Mouse (Mus musculus): ENCODE results near the gene Ank3. TPM values are rescaled to one million over a fixed set of nuclear protein-coding genes. Genes with fewer than 3 reads are reported as not detected.

The Ank3 gene
- polyA plus RNA-seq, 1 experiment from 2014 or later = not detected

- H3K27ac ChIP-seq = no peak overlapping the region
- H3K36me3 ChIP-seq (ENCODE audit: inconsistent target) = no peaks in the 10 kb centered on the region
- WGBS (ENCODE audit: missing documents) = 42% methylated on average over 4 of the region's 4 CpGs
- H3K79me2 ChIP-seq (ENCODE audit: inconsistent target) = no peaks in the 10 kb centered on the region
- H3K4me3 ChIP-seq (ENCODE audit: inconsistent target) = no peak overlapping the region
These were observed 268.9 kb downstream of the Ank3 start for GRCm38 (mm10) chr10:69667482-69667881.

DNA sequence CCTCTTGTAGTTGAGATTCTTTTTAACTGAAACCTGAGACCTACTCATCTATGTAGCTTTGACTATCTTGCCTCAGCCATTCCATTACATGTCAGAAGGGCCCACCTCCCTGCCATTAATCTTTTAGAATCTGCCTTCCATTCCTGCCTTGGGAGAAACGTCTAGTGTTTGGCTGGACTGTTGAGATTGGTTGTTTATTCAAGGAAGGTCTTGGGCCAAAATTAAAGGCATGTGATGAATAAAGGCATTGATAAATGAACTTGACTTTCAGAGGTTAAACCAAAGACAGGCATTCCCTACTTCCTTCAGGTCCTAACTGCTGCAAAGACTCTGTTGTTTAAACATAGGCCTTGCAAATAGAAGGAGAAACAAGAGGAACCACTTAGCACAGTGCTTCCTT lies 271.9 kb downstream of the Ank3 start:
- H3K36me3 ChIP-seq (ENCODE audit: inconsistent target) = no peaks in the 10 kb centered on the region
- H3K79me2 ChIP-seq (ENCODE audit: inconsistent target) = no peaks in the 10 kb centered on the region
- no peak overlapping the region for H3K27ac ChIP-seq
- no peak overlapping the region for H3K4me3 ChIP-seq (ENCODE audit: inconsistent target)
- WGBS (ENCODE audit: missing documents) = 35% methylated on average over 1 of the region's 1 CpGs

- Histone ChIP-seq H3K79me2 (ENCODE audit: inconsistent target) (no peaks in the 10 kb centered on the region), H3K4me3 (ENCODE audit: inconsistent target) (no peak overlapping the region), H3K27ac (no peak overlapping the region), H3K36me3 (ENCODE audit: inconsistent target) (no peaks in the 10 kb centered on the region)
- 69% methylated on average over 2 of the region's 2 CpGs for WGBS (ENCODE audit: missing documents)
These were observed 272.4 kb downstream of the Ank3 start for GRCm38 (mm10) chr10:69670959-69671358.

DNA sequence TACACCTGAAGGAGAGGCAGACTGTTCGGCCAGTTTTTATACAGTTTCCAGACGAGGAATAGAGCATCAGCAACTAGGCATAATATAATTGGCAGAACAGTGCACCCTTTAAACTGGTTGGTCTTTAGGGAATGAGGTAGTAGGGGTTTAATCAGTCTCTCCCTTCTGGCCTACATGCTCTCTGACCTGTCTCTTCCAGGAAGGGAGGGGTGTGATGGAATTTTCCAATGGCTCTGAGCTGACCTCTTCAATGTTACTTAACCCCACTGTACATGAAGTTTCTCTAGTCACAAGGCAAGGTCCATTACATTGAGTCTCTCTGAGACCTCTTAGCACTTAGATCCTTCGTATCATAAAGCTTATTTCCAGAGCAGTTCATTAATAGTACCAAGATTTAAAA lies 272.9 kb downstream of the Ank3 start:
- WGBS (ENCODE audit: missing documents) = 83% methylated on average over 3 of the region's 3 CpGs
- Histone ChIP-seq H3K27ac (no peak overlapping the region), H3K4me3 (ENCODE audit: inconsistent target) (no peak overlapping the region), H3K36me3 (ENCODE audit: inconsistent target) (no peaks in the 10 kb centered on the region), H3K79me2 (ENCODE audit: inconsistent target) (no peaks in the 10 kb centered on the region)

DNA sequence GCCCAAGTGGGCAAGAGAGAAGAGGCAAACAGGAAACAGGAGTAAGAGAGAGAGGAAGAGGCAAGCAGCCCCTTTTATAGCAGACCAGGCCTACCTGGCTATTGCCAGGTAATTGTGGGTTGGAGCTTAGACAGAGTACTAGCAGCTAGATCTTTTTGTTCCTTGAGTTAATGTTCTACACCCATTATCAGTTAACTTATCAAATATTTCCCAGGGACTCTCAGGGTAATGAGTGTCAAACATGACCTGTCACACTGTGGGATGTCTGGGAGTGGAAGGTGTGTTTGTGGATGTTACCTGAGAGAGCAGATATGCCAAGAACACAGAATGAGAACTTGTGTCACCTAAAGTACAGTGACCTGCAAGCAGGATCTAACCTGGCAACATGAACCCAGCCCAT lies 274.0 kb downstream of the Ank3 start:
- no peaks in the 10 kb centered on the region for H3K79me2 ChIP-seq (ENCODE audit: inconsistent target)
- no peak overlapping the region for H3K4me3 ChIP-seq (ENCODE audit: inconsistent target)
- no peaks in the 10 kb centered on the region for H3K36me3 ChIP-seq (ENCODE audit: inconsistent target)
- no peak overlapping the region for H3K27ac ChIP-seq

DNA sequence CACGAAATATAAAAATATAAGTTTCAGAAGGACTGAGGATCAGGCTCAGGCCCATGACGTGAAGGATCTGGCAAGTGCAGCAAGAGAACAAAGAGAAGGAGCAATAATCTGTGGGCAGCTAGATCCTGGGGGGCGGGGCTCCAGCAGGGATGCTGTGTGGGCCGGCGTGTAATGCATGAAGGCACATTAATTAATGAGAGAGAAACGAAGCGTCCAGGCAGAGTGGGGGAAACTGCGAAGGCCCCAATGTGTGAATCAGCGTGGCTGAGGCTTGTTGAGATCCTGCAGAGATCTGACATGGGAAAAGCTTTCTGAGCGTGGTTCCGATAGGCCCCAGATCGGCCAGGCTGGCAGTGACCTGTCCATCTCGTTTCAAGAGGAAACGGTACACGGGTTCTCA lies 279.7 kb downstream of the Ank3 start:
- Histone ChIP-seq H3K79me2 (ENCODE audit: inconsistent target) (no peaks in the 10 kb centered on the region), H3K27ac (no peak overlapping the region), H3K36me3 (ENCODE audit: inconsistent target) (no peaks in the 10 kb centered on the region), H3K4me3 (ENCODE audit: inconsistent target) (no peak overlapping the region)
- WGBS (ENCODE audit: missing documents) = 87% methylated on average over 15 of the region's 15 CpGs

- no peaks in the 10 kb centered on the region for H3K79me2 ChIP-seq (ENCODE audit: inconsistent target)
- no peak overlapping the region for H3K27ac ChIP-seq
- no peaks in the 10 kb centered on the region for H3K36me3 ChIP-seq (ENCODE audit: inconsistent target)
- 69% methylated on average over 1 of the region's 1 CpGs for WGBS (ENCODE audit: missing documents)
- no peak overlapping the region for H3K4me3 ChIP-seq (ENCODE audit: inconsistent target)
These were observed 287.8 kb downstream of the Ank3 start for GRCm38 (mm10) chr10:69686336-69686735.

GRCm38 (mm10) chr10:69689096-69689495 lies 290.5 kb downstream of the Ank3 start:
- Histone ChIP-seq H3K27ac (no peak overlapping the region), H3K4me3 (ENCODE audit: inconsistent target) (no peak overlapping the region), H3K36me3 (ENCODE audit: inconsistent target) (no peaks in the 10 kb centered on the region), H3K79me2 (ENCODE audit: inconsistent target) (no peaks in the 10 kb centered on the region)
- WGBS (ENCODE audit: missing documents) = 90% methylated on average over 12 of the region's 12 CpGs

DNA sequence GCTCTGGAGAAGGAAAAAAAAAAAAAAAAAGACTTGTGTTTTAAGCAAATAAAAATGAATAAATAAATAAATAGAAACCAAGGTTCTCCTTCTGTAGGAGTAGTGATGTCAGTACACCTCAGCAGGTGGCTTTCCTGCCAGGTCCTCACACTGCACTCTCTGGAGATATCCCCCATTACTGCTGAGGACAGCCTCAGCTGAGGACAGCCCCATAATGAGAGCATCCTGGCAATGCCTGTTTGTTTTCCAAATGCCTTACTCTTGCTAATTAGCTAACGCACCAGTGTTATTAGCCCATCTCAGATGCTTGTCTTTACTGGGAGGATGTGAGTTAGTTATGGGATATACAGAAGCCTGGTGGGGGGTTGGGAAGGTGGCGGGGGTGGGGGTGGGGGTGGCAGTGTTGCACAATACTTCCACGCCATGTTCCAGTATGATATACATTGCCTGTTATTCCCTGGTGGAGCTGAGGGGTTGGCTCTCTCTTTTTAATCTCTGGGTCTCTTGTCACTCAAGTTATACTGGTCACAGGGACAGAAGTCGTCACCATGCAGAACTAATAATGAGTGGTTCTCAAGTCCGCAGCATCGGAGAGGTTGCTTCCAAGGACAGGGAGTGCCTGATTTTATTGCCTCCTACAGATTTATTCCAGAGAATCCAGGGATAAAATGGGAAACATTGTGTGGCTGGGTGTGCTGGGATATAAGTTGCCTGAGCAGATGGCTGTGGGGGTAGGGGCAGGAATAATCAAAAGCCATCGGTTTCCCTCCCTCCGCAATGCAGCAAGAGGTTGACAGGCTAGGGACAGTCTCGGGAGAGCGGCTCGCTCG lies 291.8 kb downstream of the Ank3 start:
- WGBS (ENCODE audit: missing documents) = 19% methylated on average over 11 of the region's 12 CpGs
- no peak overlapping the region for H3K27ac ChIP-seq
- H3K4me3 ChIP-seq (ENCODE audit: inconsistent target) = no peak overlapping the region
- no peaks in the 10 kb centered on the region for H3K79me2 ChIP-seq (ENCODE audit: inconsistent target)
- no peaks in the 10 kb centered on the region for H3K36me3 ChIP-seq (ENCODE audit: inconsistent target)

DNA sequence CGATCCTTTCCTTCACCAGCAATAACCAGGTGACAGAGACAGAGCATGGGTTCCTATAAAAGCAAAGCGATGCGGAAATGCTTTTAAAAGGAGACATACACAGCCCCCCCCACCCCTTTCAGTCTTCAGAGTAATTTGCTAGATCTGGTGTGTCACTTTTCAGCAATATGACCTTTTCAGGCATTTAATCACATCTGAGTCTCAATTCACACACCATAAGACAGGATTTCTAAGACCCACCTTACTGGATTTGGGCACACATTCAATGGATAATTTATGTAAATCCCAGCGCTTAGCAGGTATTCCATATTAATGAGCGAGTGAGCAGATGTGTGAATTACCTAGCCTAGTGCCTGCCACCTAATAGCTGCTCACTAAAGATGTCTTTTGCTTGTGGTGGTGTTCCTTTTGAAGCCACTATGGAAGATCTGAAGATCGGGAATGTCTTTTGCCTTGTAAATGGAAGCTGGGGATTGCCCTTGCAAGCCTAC lies 292.4 kb downstream of the Ank3 start:
- no peak overlapping the region for H3K27ac ChIP-seq
- H3K79me2 ChIP-seq (ENCODE audit: inconsistent target) = no peaks in the 10 kb centered on the region
- no peak overlapping the region for H3K4me3 ChIP-seq (ENCODE audit: inconsistent target)
- no peaks in the 10 kb centered on the region for H3K36me3 ChIP-seq (ENCODE audit: inconsistent target)
- WGBS (ENCODE audit: missing documents) = 14% methylated on average over 6 of the region's 6 CpGs

- WGBS (ENCODE audit: missing documents) = 90% methylated on average over 9 of the region's 9 CpGs
- Histone ChIP-seq H3K27ac (no peak overlapping the region), H3K79me2 (ENCODE audit: inconsistent target) (no peaks in the 10 kb centered on the region), H3K4me3 (ENCODE audit: inconsistent target) (no peak overlapping the region), H3K36me3 (ENCODE audit: inconsistent target) (no peaks in the 10 kb centered on the region)
These were observed 297.4 kb downstream of the Ank3 start for GRCm38 (mm10) chr10:69696019-69696418.

DNA sequence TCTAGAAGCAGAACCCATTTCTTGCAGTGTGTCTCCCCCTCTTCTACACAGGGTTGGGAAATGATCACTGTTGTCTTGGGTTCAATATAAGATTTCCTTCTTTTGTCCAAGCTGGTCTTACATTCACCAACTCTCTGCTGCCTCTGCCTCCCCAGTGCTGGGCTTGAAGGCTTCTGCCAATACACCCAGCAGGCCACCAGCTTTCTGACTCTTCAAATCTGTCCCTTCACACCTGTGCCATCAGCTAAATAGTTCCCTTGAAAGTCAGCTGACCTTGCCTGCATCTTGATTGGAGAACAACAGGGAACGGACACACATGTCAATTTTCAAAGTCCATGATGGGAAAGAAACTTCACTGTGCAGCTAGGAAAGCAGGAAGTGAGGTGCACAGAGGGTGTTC lies 300.1 kb downstream of the Ank3 start:
- H3K79me2 ChIP-seq (ENCODE audit: inconsistent target) = no peaks in the 10 kb centered on the region
- no peak overlapping the region for H3K27ac ChIP-seq
- H3K4me3 ChIP-seq (ENCODE audit: inconsistent target) = no peak overlapping the region
- H3K36me3 ChIP-seq (ENCODE audit: inconsistent target) = no peaks in the 10 kb centered on the region
- 77% methylated on average over 1 of the region's 1 CpGs for WGBS (ENCODE audit: missing documents)

GRCm38 (mm10) chr10:69701226-69701625 lies 302.7 kb downstream of the Ank3 start:
- no peak overlapping the region for H3K27ac ChIP-seq
- WGBS (ENCODE audit: missing documents) = 59% methylated on average over 4 of the region's 4 CpGs
- no peaks in the 10 kb centered on the region for H3K79me2 ChIP-seq (ENCODE audit: inconsistent target)
- H3K36me3 ChIP-seq (ENCODE audit: inconsistent target) = no peaks in the 10 kb centered on the region
- H3K4me3 ChIP-seq (ENCODE audit: inconsistent target) = no peak overlapping the region

GRCm38 (mm10) chr10:69705806-69706768 lies 307.5 kb downstream of the Ank3 start:
- Histone ChIP-seq H3K79me2 (ENCODE audit: inconsistent target) (no peaks in the 10 kb centered on the region), H3K36me3 (ENCODE audit: inconsistent target) (no peaks in the 10 kb centered on the region), H3K4me3 (ENCODE audit: inconsistent target) (no peak overlapping the region), H3K27ac (no peak overlapping the region)
- WGBS (ENCODE audit: missing documents) = 21% methylated on average over 16 of the region's 17 CpGs
